Mouse (Mus musculus) heart, embryonic 14.5 days (tissue): ENCODE measurements around the gene Bud13. TPM values are rescaled to one million over a fixed set of nuclear protein-coding genes. Genes with fewer than 3 reads are reported as not detected.

Experiments used
- ATAC-seq: fragments of 200-750 bp; cut with Nextera tagmentation; 2 replicates; pipeline ENCODE4 v1.8.0; 2017; ENCODE audit warnings: low read depth, moderate TSS enrichment; ENCODE audit not compliant: insufficient number of reproducible peaks, insufficient read depth, low FRiP score
- H3K27ac ChIP-seq, 2 experiments: fragments of 200-500 bp in 1 of 2; fragments of 300-500 bp in 1 of 2; sonication (generic) in 1 of 2; replicated peaks in 1 of 2; 2 replicates each; pipeline ENCODE4 v1.5.1; 2012 to 2014; ENCODE audit warnings: low read depth in 2 of 2, low read length in 2 of 2, control low read depth in 1 of 2, mild to moderate bottlenecking in 1 of 2, mixed read lengths in 1 of 2; ENCODE audit not compliant: control insufficient read depth in 1 of 2, insufficient read depth in 1 of 2
- H3K27me3 ChIP-seq: fragments of 300-500 bp; sonication (generic); 2 replicates; pipeline ENCODE4 v1.6.1; 2014; ENCODE audit warnings: mild to moderate bottlenecking, low read length, control low read depth; ENCODE audit not compliant: control insufficient read depth, insufficient read depth
- H3K36me3 ChIP-seq: fragments of 300-500 bp; sonication (generic); 2 replicates; pipeline ENCODE4 v1.6.1; 2014; ENCODE audit warnings: mild to moderate bottlenecking, control low read depth, low read length, mixed read lengths; ENCODE audit not compliant: control insufficient read depth, insufficient read depth
- H3K4me1 ChIP-seq, 2 experiments: fragments of 200-500 bp in 1 of 2; fragments of 300-500 bp in 1 of 2; sonication (generic) in 1 of 2; 2 replicates each; pipeline ENCODE4 v1.6.1; 2012 to 2014; ENCODE audit warnings: low read length in 2 of 2, control low read depth in 1 of 2, mixed read lengths in 1 of 2; ENCODE audit not compliant: control insufficient read depth in 2 of 2, insufficient read depth in 2 of 2
- H3K4me2 ChIP-seq: fragments of 300-500 bp; sonication (generic); 2 replicates; pipeline ENCODE4 v1.6.1; 2014; ENCODE audit warnings: mild to moderate bottlenecking, low read length
- H3K4me3 ChIP-seq, 2 experiments: fragments of 200-500 bp in 1 of 2; fragments of 300-500 bp in 1 of 2; sonication (generic) in 1 of 2; 2 replicates each; pipeline ENCODE4 v1.5.1; 2012 to 2014; ENCODE audit warnings: low read length in 2 of 2, mild to moderate bottlenecking in 2 of 2, control low read depth in 1 of 2, low read depth in 1 of 2, moderate library complexity in 1 of 2; ENCODE audit not compliant: control insufficient read depth in 1 of 2, insufficient read depth in 1 of 2
- H3K9ac ChIP-seq: fragments of 300-500 bp; sonication (generic); 2 replicates; pipeline ENCODE4 v1.6.1; 2014; ENCODE audit warnings: mild to moderate bottlenecking, low read length
- H3K9me3 ChIP-seq: fragments of 300-500 bp; sonication (generic); 2 replicates; pipeline ENCODE4 v1.6.1; 2016; ENCODE audit warnings: low read length, control low read depth; ENCODE audit not compliant: control insufficient read depth
- whole genome bisulfite sequencing: fragments of 180-500 bp; shearing (Covaris S2); extraction: QIAGEN DNeasy Blood & Tissue Kit; methylation state at CpG from one replicate; pipeline ENCODE4 v1.1.7; 2014; 5-methylcytosine and 5-hydroxymethylcytosine counted together
- polyA plus RNA-seq: library from polyadenylated mRNA; unstranded; fragments of >200 nt; fragmentation: Nextera tagmentation; extraction: Ambion mirVana; gene quantifications from 2 replicates; pipeline ENCODE4 v1.2.1, GENCODE M21; 2014

The Bud13 gene
- polyA plus RNA-seq, 1 experiment from 2014 or later, result 13.8 TPM

DNA sequence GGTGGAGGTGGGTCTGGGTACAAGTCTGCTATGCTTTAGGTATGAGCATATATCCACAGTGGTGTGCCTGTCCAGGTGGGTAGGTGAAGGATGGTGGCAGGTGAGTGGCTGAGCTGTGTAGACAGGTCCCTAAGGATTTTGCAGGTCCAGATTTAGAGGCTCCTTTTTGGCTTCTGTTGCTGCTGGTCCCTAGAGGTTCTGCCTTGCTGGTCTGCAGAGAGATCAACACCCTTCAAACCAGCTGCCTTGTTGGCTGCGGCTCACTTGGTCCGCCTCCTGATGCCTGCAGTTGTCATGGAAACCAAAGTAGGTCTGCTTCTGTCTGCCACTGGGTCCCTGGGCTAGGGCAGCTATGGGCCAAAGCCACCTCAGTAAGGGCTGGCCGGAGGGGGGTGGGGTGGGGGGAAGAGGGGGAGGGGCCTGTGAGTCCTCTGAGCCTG is 55.1 kb downstream of the Bud13 start:
- no peaks in the 10 kb centered on the region for H3K36me3 ChIP-seq
- no peaks in the 10 kb centered on the region for H3K9me3 ChIP-seq
- ATAC-seq, result no peak
- no peak overlapping the region for H3K4me3 ChIP-seq
- H3K4me2 ChIP-seq, result no peak overlapping the region
- H3K27me3 ChIP-seq, result peaks cover 21% of the 10 kb centered on the region; the same call in 1 of the 2 replicates
- H3K9ac ChIP-seq, result no peak overlapping the region
- no peaks in the 10 kb centered on the region for H3K4me1 ChIP-seq
- 17% methylated on average over 3 of the region's 3 CpGs for WGBS
- no peak overlapping the region for H3K27ac ChIP-seq

DNA sequence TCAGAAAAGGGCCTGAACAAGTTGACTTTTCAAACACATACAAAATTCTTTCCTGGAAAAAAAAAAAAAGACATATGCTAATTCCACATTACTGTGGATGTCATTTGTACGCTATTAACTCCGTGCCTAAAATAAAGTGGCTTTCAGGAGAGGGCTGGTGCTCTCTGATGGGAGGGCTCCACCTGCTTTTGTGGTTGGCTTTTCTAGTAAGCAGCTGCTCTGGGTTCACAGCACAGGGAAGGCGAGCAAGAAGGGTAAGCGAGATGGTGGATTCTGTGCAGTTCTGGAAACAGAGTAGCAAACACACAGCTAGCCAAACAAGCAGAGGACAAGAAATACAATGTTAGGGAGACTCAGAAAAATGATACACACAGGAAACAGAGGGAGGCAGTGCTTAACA is 55.6 kb downstream of the Bud13 start:
- Histone ChIP-seq H3K9ac (no peak overlapping the region), H3K4me1 (no peaks in the 10 kb centered on the region), H3K36me3 (no peaks in the 10 kb centered on the region), H3K27me3 (peaks cover 21% of the 10 kb centered on the region; the same call in 1 of the 2 replicates), H3K27ac (no peak overlapping the region), H3K4me2 (no peak overlapping the region), H3K9me3 (no peaks in the 10 kb centered on the region), H3K4me3 (no peak overlapping the region)
- no peak for ATAC-seq
- WGBS, result 46% methylated on average over 4 of the region's 4 CpGs

DNA sequence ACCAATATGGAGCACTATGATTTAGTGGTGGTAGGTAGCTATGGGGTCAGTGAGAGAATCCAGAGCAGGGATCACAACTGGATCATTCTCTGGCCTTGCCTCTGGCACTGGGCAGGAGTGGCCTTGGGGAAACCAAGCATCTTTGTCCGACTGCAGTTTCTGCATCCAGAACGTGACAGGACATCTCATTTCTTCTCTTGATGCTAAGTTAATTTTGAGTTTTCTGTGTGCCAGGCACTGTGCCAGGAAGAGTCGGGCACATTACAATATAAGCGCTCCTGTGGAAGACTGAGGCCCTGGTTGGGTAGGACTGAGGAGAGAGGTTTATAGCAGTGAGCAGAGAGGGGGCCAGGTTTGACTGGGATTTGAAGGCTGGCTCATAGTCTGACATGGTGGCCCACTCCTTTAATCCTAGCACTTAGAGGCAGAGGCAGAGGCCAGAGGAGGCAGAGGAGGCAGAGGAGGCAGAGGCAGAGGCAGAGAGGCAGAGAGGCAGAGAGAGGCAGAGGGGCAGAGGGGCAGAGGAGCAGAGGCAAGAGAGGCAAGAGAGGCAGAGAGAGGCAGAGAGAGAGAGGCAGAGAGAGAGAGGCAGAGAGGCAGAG is 56.3 kb downstream of the Bud13 start:
- no peak overlapping the region for H3K4me3 ChIP-seq
- H3K27me3 ChIP-seq, result peaks cover 20% of the 10 kb centered on the region; the same call in 1 of the 2 replicates
- H3K9me3 ChIP-seq, result no peaks in the 10 kb centered on the region
- H3K27ac ChIP-seq, result no peak overlapping the region
- WGBS, result 69% methylated on average over 4 of the region's 4 CpGs
- H3K9ac ChIP-seq, result no peak overlapping the region
- no peaks in the 10 kb centered on the region for H3K36me3 ChIP-seq
- H3K4me2 ChIP-seq, result no peak overlapping the region
- no peaks in the 10 kb centered on the region for H3K4me1 ChIP-seq
- ATAC-seq, result no peak

DNA sequence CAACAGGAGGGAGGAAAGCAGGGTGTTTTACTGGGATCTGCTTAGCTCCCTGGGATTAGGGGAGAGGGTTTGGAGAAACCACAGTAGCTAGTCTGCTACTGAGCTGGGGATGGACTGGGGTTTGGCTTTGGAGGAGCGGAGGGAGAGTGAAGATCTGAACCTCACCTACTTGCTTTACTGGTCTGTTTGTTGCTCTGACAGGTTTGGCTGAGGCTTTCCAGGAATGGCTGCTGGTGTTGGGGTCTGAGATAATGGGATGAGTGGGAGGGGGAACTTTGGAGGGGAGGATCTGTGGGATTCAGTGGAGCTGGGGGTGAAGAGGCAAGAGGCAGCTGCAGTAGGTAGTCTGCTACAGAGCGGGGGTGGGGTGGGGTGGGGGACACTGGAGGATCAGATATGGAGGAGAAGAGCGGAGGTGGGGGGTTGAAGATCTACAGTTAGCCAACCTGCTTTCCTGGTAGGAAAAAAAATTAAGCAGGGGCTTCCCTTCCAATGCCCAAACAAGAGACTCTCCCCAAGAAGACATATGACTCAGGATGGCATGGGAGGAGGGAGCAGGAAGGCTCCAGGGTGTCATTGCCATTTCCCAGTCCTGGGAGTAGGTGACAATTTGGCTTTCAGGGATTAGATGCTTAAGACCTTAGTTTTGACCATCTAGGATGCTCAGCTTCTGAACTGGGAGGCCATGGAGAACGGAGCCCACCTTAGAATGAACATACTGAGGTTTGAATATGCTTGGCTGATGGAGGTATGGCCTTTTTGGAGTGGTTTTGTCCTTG is 63.3 kb downstream of the Bud13 start:
- no peak overlapping the region for H3K9ac ChIP-seq
- H3K9me3 ChIP-seq, result no peaks in the 10 kb centered on the region
- H3K27ac ChIP-seq, result no peak overlapping the region
- ATAC-seq, result no peak
- H3K36me3 ChIP-seq, result no peaks in the 10 kb centered on the region
- peaks cover 6% of the 10 kb centered on the region for H3K27me3 ChIP-seq
- WGBS, result 56% methylated on average over 4 of the region's 4 CpGs
- peaks cover 0 to 2% of the 10 kb centered on the region in 2 experiments; a peak in 1 of 4 replicates for H3K4me1 ChIP-seq
- H3K4me2 ChIP-seq, result no peak overlapping the region
- no peak overlapping the region for H3K4me3 ChIP-seq

Other genes starting within 250 kb of the Bud13 start
- gene Apoa1, start 54.4 kb upstream of the Bud13 start, polyA plus RNA-seq, result 0.59 and 1.5 TPM in 2 replicates
- gene Apoc3, start 47.4 kb upstream of the Bud13 start, polyA plus RNA-seq, result not detected in 2 replicates
- not detected in 2 replicates for gene Apoa4, start 42.3 kb upstream of the Bud13 start, polyA plus RNA-seq
- not detected in 2 replicates for gene Apoa5, start 14.4 kb upstream of the Bud13 start, polyA plus RNA-seq
- 31.5 and 33.0 TPM in 2 replicates for gene Zpr1, start 9.9 kb upstream of the Bud13 start, polyA plus RNA-seq
- not detected in 2 replicates for gene 4931429L15Rik, start 37.0 kb downstream of the Bud13 start, polyA plus RNA-seq